11 mouse cellular contexts compared by ENCODE assay signal in the genomic region with DNA sequence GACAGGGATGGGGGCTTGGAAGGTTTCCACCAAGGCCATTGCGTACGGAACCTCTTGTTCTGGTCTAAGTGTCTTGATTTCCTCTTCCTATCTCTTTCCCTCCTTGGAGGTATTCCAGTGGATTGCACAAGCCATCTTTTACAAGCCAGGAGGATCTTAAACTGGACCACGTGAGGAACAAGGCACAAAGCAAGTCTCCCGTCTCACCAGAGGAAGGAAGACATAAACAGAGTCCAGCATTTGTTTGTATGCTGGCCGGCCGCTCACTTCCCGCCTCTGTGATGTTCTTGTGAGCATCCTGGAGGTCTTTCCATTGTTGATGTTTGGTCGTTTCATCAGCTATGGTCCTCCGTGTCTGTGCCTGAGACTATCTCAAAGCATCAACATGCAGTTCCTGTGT.
DNase-seq lines count a peak whose midpoint lies in the region; ATAC-seq and TF ChIP-seq lines count a peak whose summit lies in the region.
"Had no signal": no experiment of that assay in that cellular context is flagged by ENCODE, and none has a peak within 500 bp of the region (broad histone marks: within the 10 kb centered on the region; RNA-seq: fewer than 3 reads in every experiment).

No protein-coding gene starts in this region.

- ATAC-seq in lung, embryonic 14.5 days (ENCODE audit: insufficient read depth): peak; percentile 89
- no peak for ATAC-seq in cerebellum, adult (ENCODE audit: insufficient number of reproducible peaks, low FRiP score, low TSS enrichment)
- no peak for ATAC-seq in midbrain, postnatal 0 days (ENCODE audit: low FRiP score)

- H3K4me2 ChIP-seq in lung, embryonic 14.5 days: no peak overlapping the region
- no peak overlapping the region for H3K4me2 ChIP-seq in midbrain, postnatal 0 days (ENCODE audit: low read depth, low read length, poor library complexity, severe bottlenecking)

- H3K36me3 ChIP-seq in lung, embryonic 14.5 days (ENCODE audit: insufficient read depth): no peaks in the 10 kb centered on the region
- H3K36me3 ChIP-seq in midbrain, postnatal 0 days (ENCODE audit: insufficient read depth, low read length): no peaks in the 10 kb centered on the region

- no peak overlapping the region for H3K4me3 ChIP-seq in lung, embryonic 14.5 days (ENCODE audit: low read depth, low read length)
- no peak overlapping the region for H3K4me3 ChIP-seq in midbrain, postnatal 0 days (ENCODE audit: low read depth, low read length)
- H3K4me3 ChIP-seq: erythroblast, embryonic 14.5 days had no signal

- H3K9me3 ChIP-seq in lung, embryonic 14.5 days (ENCODE audit: low read depth, low read length): no peaks in the 10 kb centered on the region
- no peaks in the 10 kb centered on the region for H3K9me3 ChIP-seq in midbrain, postnatal 0 days (ENCODE audit: low read length)

- H3K4me1 ChIP-seq in lung, embryonic 14.5 days (ENCODE audit: insufficient read depth): no peaks in the 10 kb centered on the region
- H3K4me1 ChIP-seq in midbrain, postnatal 0 days (ENCODE audit: insufficient read depth, low read length): no peaks in the 10 kb centered on the region

- no peak for TF ChIP-seq CTCF in lung, embryonic 14.5 days (IDR thresholded peaks at IDR 0.05; ENCODE audit: low read depth)
- no peak for TF ChIP-seq CTCF in midbrain, postnatal 0 days (IDR thresholded peaks at IDR 0.05)

- no peak overlapping the region for H3K9ac ChIP-seq in lung, embryonic 14.5 days
- H3K9ac ChIP-seq in midbrain, postnatal 0 days (replicated peaks; ENCODE audit: low read length, poor library complexity, severe bottlenecking): no peak overlapping the region

- H3K27ac ChIP-seq in lung, embryonic 14.5 days (ENCODE audit: low read depth): no peak overlapping the region
- no peak overlapping the region for H3K27ac ChIP-seq in midbrain, postnatal 0 days (ENCODE audit: low read depth, low read length)

- no peaks in the 10 kb centered on the region for H3K27me3 ChIP-seq in lung, embryonic 14.5 days (ENCODE audit: insufficient read depth, low read length)
- no peaks in the 10 kb centered on the region for H3K27me3 ChIP-seq in midbrain, postnatal 0 days (ENCODE audit: insufficient read depth, low read length)

- peak; percentile 49 for DNase-seq in gastrocnemius, adult 18-20 months (ENCODE audit: low spot score)
- no peak for DNase-seq in gastrocnemius, postnatal 4 days (ENCODE audit: low spot score in 2 of 2)
- DNase-seq in ovary, adult 18-20 months (ENCODE audit: low spot score): peak; percentile 59
- DNase-seq in ovary, postnatal 10 days (ENCODE audit: low spot score): no peak
- peak; percentile 87 for DNase-seq in lung, embryonic 14.5 days
- peak; percentile 49 to 64 for DNase-seq in urinary bladder, postnatal 36 days (ENCODE audit: low spot score in 2 of 2)
- no peak for DNase-seq in midbrain, postnatal 0 days (ENCODE audit: low spot score)
- DNase-seq: left cerebral cortex, postnatal 4 days; right cerebral cortex, postnatal 14 days had no signal

- 32% methylated on average over 9 of the region's 9 CpGs for WGBS in lung, embryonic 14.5 days
- 85% methylated on average over 9 of the region's 9 CpGs for WGBS in midbrain, postnatal 0 days

Comparison
In these comparisons a context has a peak if more than half of its experiments do, and no peak if none do; other contexts are left out.
1. DNase-seq: peak in gastrocnemius, adult 18-20 months (single experiment), ovary, adult 18-20 months (single experiment), lung, embryonic 14.5 days (single experiment) and urinary bladder, postnatal 36 days (2 of 2); none in gastrocnemius, postnatal 4 days (0 of 2), ovary, postnatal 10 days (single experiment) and midbrain, postnatal 0 days (single experiment).